Mouse (Mus musculus) spleen, postnatal 14 days (tissue): ENCODE measurements around the gene Ccdc91.

ENCODE experiments used
- DNase-seq, 2 experiments: peaks; one replicate each; pipeline ENCODE4 v3.0.0; 2021 to 2022; ENCODE audit warnings: low spot score in 2 of 2

Gene Ccdc91

GRCm38 (mm10) chr6:147475727-147476613, at the start of gene Ccdc91:
Gene Ccdc91 (plus strand): TSS chr6:147475828.
- peak; percentile 62 to 76 for DNase-seq

- DNase-seq = no peak
Observed at GRCm38 (mm10) chr6:147426927-147427487, 48.6 kb upstream of the Ccdc91 start.

- no peak for DNase-seq
Observed at GRCm38 (mm10) chr6:147455775-147456174, 19.9 kb upstream of the Ccdc91 start.

- no peak for DNase-seq
Observed at GRCm38 (mm10) chr6:147458637-147459301, 16.9 kb upstream of the Ccdc91 start.

GRCm38 (mm10) chr6:147470016-147470415, 5.6 kb upstream of the Ccdc91 start:
- DNase-seq = no peak

GRCm38 (mm10) chr6:147481141-147481540, 5.5 kb downstream of the Ccdc91 start:
- no peak for DNase-seq

- no peak for DNase-seq
Observed at GRCm38 (mm10) chr6:147490120-147490519, 14.5 kb downstream of the Ccdc91 start.

- DNase-seq = no peak
Observed at GRCm38 (mm10) chr6:147492551-147492950, 16.9 kb downstream of the Ccdc91 start.

- DNase-seq = no peak
Observed at GRCm38 (mm10) chr6:147501439-147501838, 25.8 kb downstream of the Ccdc91 start.

GRCm38 (mm10) chr6:147506074-147506473, 30.4 kb downstream of the Ccdc91 start:
- DNase-seq = no peak

- DNase-seq = no peak
Observed at GRCm38 (mm10) chr6:147506496-147506895, 30.9 kb downstream of the Ccdc91 start.

- DNase-seq = no peak
Observed at GRCm38 (mm10) chr6:147507186-147507585, 31.6 kb downstream of the Ccdc91 start.

GRCm38 (mm10) chr6:147510516-147510915, 34.9 kb downstream of the Ccdc91 start:
- DNase-seq = no peak

GRCm38 (mm10) chr6:147517909-147518308, 42.3 kb downstream of the Ccdc91 start:
- no peak for DNase-seq

- no peak for DNase-seq
Observed at GRCm38 (mm10) chr6:147525236-147525635, 49.6 kb downstream of the Ccdc91 start.

- no peak for DNase-seq
Observed at GRCm38 (mm10) chr6:147534971-147535370, 59.3 kb downstream of the Ccdc91 start.

GRCm38 (mm10) chr6:147538236-147538635, 62.6 kb downstream of the Ccdc91 start:
- DNase-seq = no peak

GRCm38 (mm10) chr6:147539056-147539600, 63.5 kb downstream of the Ccdc91 start:
- DNase-seq = no peak

- no peak for DNase-seq
Observed at GRCm38 (mm10) chr6:147540942-147541341, 65.3 kb downstream of the Ccdc91 start.

GRCm38 (mm10) chr6:147555591-147555990, 80.0 kb downstream of the Ccdc91 start:
- no peak for DNase-seq

- no peak for DNase-seq
Observed at GRCm38 (mm10) chr6:147559316-147559715, 83.7 kb downstream of the Ccdc91 start.

GRCm38 (mm10) chr6:147560436-147560835, 84.8 kb downstream of the Ccdc91 start:
- DNase-seq = no peak
